ENCODE assay signal across 17 mouse cellular contexts in the genomic region with DNA sequence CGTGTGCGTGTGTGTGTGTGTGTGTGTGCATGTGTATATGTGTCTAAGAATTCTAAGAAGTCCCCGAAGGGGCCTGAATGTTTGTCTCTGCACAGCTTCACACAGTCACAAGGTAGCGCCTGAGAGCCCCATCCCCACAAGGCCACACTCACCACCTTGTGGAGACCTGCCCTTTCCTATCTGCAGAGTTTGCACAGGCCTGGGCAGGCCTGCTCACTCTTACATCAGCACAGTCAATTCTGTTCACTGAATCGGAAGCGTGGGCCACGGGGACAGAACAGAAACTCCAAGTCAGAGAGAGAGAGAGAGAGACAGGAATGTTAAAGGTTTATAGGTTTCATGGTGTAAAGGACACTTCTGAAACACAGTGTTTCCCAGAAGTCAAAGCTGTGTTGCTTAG. TPM values are rescaled to one million over a fixed set of nuclear protein-coding genes. Genes with fewer than 3 reads are reported as not detected.
DNase-seq lines count a peak whose midpoint lies in the region; ATAC-seq and TF ChIP-seq lines count a peak whose summit lies in the region.
"Had no signal": no experiment of that assay in that cellular context is flagged by ENCODE, and none has a peak within 500 bp of the region (broad histone marks: within the 10 kb centered on the region; RNA-seq: fewer than 3 reads in every experiment).

No protein-coding gene starts in this region.

- H3K4me3 ChIP-seq in limb, embryonic 11.5 days (ENCODE audit: low read depth, low read length): no peak overlapping the region
- no peak overlapping the region for H3K4me3 ChIP-seq in limb, embryonic 10.5 days
- no peak overlapping the region for H3K4me3 ChIP-seq in embryonic facial prominence, embryonic 11.5 days (ENCODE audit: low read depth, low read length)
- no peak overlapping the region for H3K4me3 ChIP-seq in limb, embryonic 13.5 days
- no peak overlapping the region for H3K4me3 ChIP-seq in stomach, postnatal 0 days (ENCODE audit: low read depth, low read length)
- H3K4me3 ChIP-seq: heart, embryonic 15.5 days; midbrain, embryonic 12.5 days; neural tube, embryonic 12.5 days had no signal

- no peak overlapping the region for H3K27ac ChIP-seq in limb, embryonic 11.5 days (replicated peaks; ENCODE audit: low read depth, low read length)
- H3K27ac ChIP-seq in limb, embryonic 10.5 days: no peak overlapping the region
- H3K27ac ChIP-seq in embryonic facial prominence, embryonic 11.5 days (replicated peaks; ENCODE audit: low read depth, low read length): no peak overlapping the region
- H3K27ac ChIP-seq in limb, embryonic 13.5 days: no peak overlapping the region
- peak overlapping the region; percentile 67 for H3K27ac ChIP-seq in stomach, postnatal 0 days (replicated peaks)
- H3K27ac ChIP-seq: heart, embryonic 15.5 days; midbrain, embryonic 12.5 days; neural tube, embryonic 12.5 days had no signal

- TF ChIP-seq CTCF in stomach, postnatal 0 days (IDR thresholded peaks at IDR 0.05; ENCODE audit: low read depth): peak; percentile 42

- no peak for TF ChIP-seq EP300 in stomach, postnatal 0 days (optimal IDR thresholded peaks at IDR 0.05)

- no peaks in the 10 kb centered on the region for H3K9me3 ChIP-seq in limb, embryonic 11.5 days (ENCODE audit: control insufficient read depth, low read length)
- no peaks in the 10 kb centered on the region for H3K9me3 ChIP-seq in limb, embryonic 10.5 days (replicated peaks)
- no peaks in the 10 kb centered on the region for H3K9me3 ChIP-seq in embryonic facial prominence, embryonic 11.5 days (replicated peaks; ENCODE audit: control insufficient read depth, low read length)
- H3K9me3 ChIP-seq in limb, embryonic 13.5 days: no peaks in the 10 kb centered on the region
- H3K9me3 ChIP-seq in stomach, postnatal 0 days (ENCODE audit: control insufficient read depth, low read length): no peaks in the 10 kb centered on the region
- H3K9me3 ChIP-seq: heart, embryonic 15.5 days; midbrain, embryonic 12.5 days; neural tube, embryonic 12.5 days had no signal

- peak; percentile 27 for DNase-seq in limb, embryonic 11.5 days (ENCODE audit: low spot score)
- no peak for DNase-seq in limb, embryonic 10.5 days (ENCODE audit: low spot score)
- peak; percentile 27 for DNase-seq in embryonic facial prominence, embryonic 11.5 days (ENCODE audit: low spot score)
- peak; percentile 44 for DNase-seq in stomach, postnatal 0 days (ENCODE audit: low spot score)
- DNase-seq in c-Kit-positive CD71-positive TER-119-positive erythroid progenitor cells, embryonic 14.5 days (ENCODE audit: low spot score): no peak
- DNase-seq in heart, adult 9 months (ENCODE audit: low spot score in 2 of 2): no peak
- DNase-seq: adrenal gland, adult 8-10 months; cerebellum, postnatal 36 days; gastrocnemius, postnatal 14 days; right cerebral cortex, adult 18-20 months had no signal

- no peaks in the 10 kb centered on the region for H3K27me3 ChIP-seq in limb, embryonic 11.5 days (ENCODE audit: control insufficient read depth, insufficient read depth, low read length)
- no peaks in the 10 kb centered on the region for H3K27me3 ChIP-seq in limb, embryonic 10.5 days (ENCODE audit: low read depth, poor library complexity, severe bottlenecking)
- no peaks in the 10 kb centered on the region for H3K27me3 ChIP-seq in embryonic facial prominence, embryonic 11.5 days (ENCODE audit: control insufficient read depth, insufficient read depth, low read length)
- H3K27me3 ChIP-seq in limb, embryonic 13.5 days: no peaks in the 10 kb centered on the region
- H3K27me3 ChIP-seq in stomach, postnatal 0 days (ENCODE audit: control insufficient read depth, insufficient read depth, low read length): no peaks in the 10 kb centered on the region
- H3K27me3 ChIP-seq: heart, embryonic 15.5 days; midbrain, embryonic 12.5 days; neural tube, embryonic 12.5 days; Patski had no signal

- WGBS in limb, embryonic 11.5 days: 78% methylated on average over 7 of the region's 7 CpGs
- WGBS in limb, embryonic 10.5 days: 77% methylated on average over 7 of the region's 7 CpGs
- 78% methylated on average over 7 of the region's 7 CpGs for WGBS in embryonic facial prominence, embryonic 11.5 days
- WGBS in limb, embryonic 13.5 days: 80% methylated on average over 7 of the region's 7 CpGs
- 57% methylated on average over 7 of the region's 7 CpGs for WGBS in stomach, postnatal 0 days

- no peak; the same call in 1 of the 2 replicates for ATAC-seq in limb, embryonic 11.5 days (ENCODE audit: insufficient number of reproducible peaks, low FRiP score, low TSS enrichment, low read depth)
- ATAC-seq in embryonic facial prominence, embryonic 11.5 days (replicated peaks; ENCODE audit: insufficient number of reproducible peaks, low FRiP score, low TSS enrichment, low read depth): peak; percentile 65; the same call in 1 of the 2 replicates
- ATAC-seq in limb, embryonic 13.5 days (ENCODE audit: low FRiP score, low read depth): peak; percentile 57; the same call in 1 of the 2 replicates
- peak; percentile 91 for ATAC-seq in stomach, postnatal 0 days (ENCODE audit: low FRiP score, low TSS enrichment)
- ATAC-seq: CD4-positive, CD25-positive, alpha-beta regulatory T cell, adult 4 months; lung, postnatal 0 days had no signal

- no peak overlapping the region for H3K4me2 ChIP-seq in limb, embryonic 11.5 days (ENCODE audit: low read depth, severe bottlenecking)
- no peak overlapping the region for H3K4me2 ChIP-seq in embryonic facial prominence, embryonic 11.5 days (ENCODE audit: low read depth, low read length)
- H3K4me2 ChIP-seq in limb, embryonic 13.5 days (replicated peaks): no peak overlapping the region
- no peak overlapping the region for H3K4me2 ChIP-seq in stomach, postnatal 0 days (replicated peaks; ENCODE audit: low read depth)
- H3K4me2 ChIP-seq: heart, embryonic 15.5 days; midbrain, embryonic 12.5 days; neural tube, embryonic 12.5 days had no signal

- H3K4me1 ChIP-seq in limb, embryonic 11.5 days (ENCODE audit: control insufficient read depth, insufficient read depth, low read length): no peaks in the 10 kb centered on the region
- H3K4me1 ChIP-seq in limb, embryonic 10.5 days: no peaks in the 10 kb centered on the region
- no peaks in the 10 kb centered on the region for H3K4me1 ChIP-seq in embryonic facial prominence, embryonic 11.5 days (ENCODE audit: control insufficient read depth, insufficient read depth, low read length)
- no peaks in the 10 kb centered on the region for H3K4me1 ChIP-seq in limb, embryonic 13.5 days
- no peaks in the 10 kb centered on the region for H3K4me1 ChIP-seq in stomach, postnatal 0 days (replicated peaks; ENCODE audit: control insufficient read depth, insufficient read depth)
- H3K4me1 ChIP-seq: heart, embryonic 15.5 days; midbrain, embryonic 12.5 days; neural tube, embryonic 12.5 days had no signal

- no peaks in the 10 kb centered on the region for H3K36me3 ChIP-seq in limb, embryonic 11.5 days (ENCODE audit: control insufficient read depth, insufficient read depth, low read length)
- no peaks in the 10 kb centered on the region for H3K36me3 ChIP-seq in limb, embryonic 10.5 days
- H3K36me3 ChIP-seq in embryonic facial prominence, embryonic 11.5 days (replicated peaks; ENCODE audit: control insufficient read depth, insufficient read depth, low read depth, low read length): no peaks in the 10 kb centered on the region
- no peaks in the 10 kb centered on the region for H3K36me3 ChIP-seq in limb, embryonic 13.5 days
- H3K36me3 ChIP-seq in stomach, postnatal 0 days (ENCODE audit: control insufficient read depth, insufficient read depth, low read length): no peaks in the 10 kb centered on the region
- H3K36me3 ChIP-seq: heart, embryonic 15.5 days; midbrain, embryonic 12.5 days; neural tube, embryonic 12.5 days had no signal

- no peak overlapping the region for H3K9ac ChIP-seq in limb, embryonic 11.5 days (ENCODE audit: low read length)
- H3K9ac ChIP-seq in embryonic facial prominence, embryonic 11.5 days (replicated peaks; ENCODE audit: low read length): no peak overlapping the region
- H3K9ac ChIP-seq in limb, embryonic 13.5 days: no peak overlapping the region
- H3K9ac ChIP-seq in stomach, postnatal 0 days (ENCODE audit: low read length): no peak overlapping the region
- H3K9ac ChIP-seq: heart, embryonic 15.5 days; midbrain, embryonic 12.5 days; neural tube, embryonic 12.5 days had no signal

RNA-seq across cellular contexts. Expression of a gene that starts 20.9 kb away (rescaled TPM):
- polyA plus RNA-seq in limb, embryonic 11.5 days (2014; fragmentation: Nextera tagmentation; extraction: Ambion mirVana): 11.0 and 11.6 TPM in 2 replicates
- polyA plus RNA-seq in limb, embryonic 10.5 days (2016; fragmentation: Nextera tagmentation; extraction: Ambion mirVana): 5.6 and 10.6 TPM in 2 replicates
- polyA plus RNA-seq in embryonic facial prominence, embryonic 11.5 days (2014; fragmentation: Nextera tagmentation; extraction: Ambion mirVana): 11.4 and 11.9 TPM in 2 replicates
- 17.9 and 18.9 TPM in 2 replicates for polyA plus RNA-seq in limb, embryonic 13.5 days (2015; fragmentation: Nextera tagmentation; extraction: Ambion mirVana)
- 24.0 and 26.1 TPM in 2 replicates for polyA plus RNA-seq in stomach, postnatal 0 days (2015; fragmentation: Nextera tagmentation; extraction: Ambion mirVana)

RNA-seq across cellular contexts. Expression of a gene that starts 34.6 kb away (rescaled TPM):
- polyA plus RNA-seq in limb, embryonic 11.5 days (2014; fragmentation: Nextera tagmentation; extraction: Ambion mirVana): 1.4 and 1.9 TPM in 2 replicates
- polyA plus RNA-seq in limb, embryonic 10.5 days (2016; fragmentation: Nextera tagmentation; extraction: Ambion mirVana): 1.3 and 1.7 TPM in 2 replicates
- polyA plus RNA-seq in embryonic facial prominence, embryonic 11.5 days (2014; fragmentation: Nextera tagmentation; extraction: Ambion mirVana): 3.1 TPM in 2 replicates
- 3.2 and 3.5 TPM in 2 replicates for polyA plus RNA-seq in limb, embryonic 13.5 days (2015; fragmentation: Nextera tagmentation; extraction: Ambion mirVana)
- 2.2 and 2.4 TPM in 2 replicates for polyA plus RNA-seq in stomach, postnatal 0 days (2015; fragmentation: Nextera tagmentation; extraction: Ambion mirVana)
- polyA plus RNA-seq: Patski had no signal

Comparison
In these comparisons a context has a peak if more than half of its experiments do, and no peak if none do; other contexts are left out.
1. DNase-seq: peak in limb, embryonic 11.5 days (single experiment), embryonic facial prominence, embryonic 11.5 days (single experiment) and stomach, postnatal 0 days (single experiment); none in limb, embryonic 10.5 days (single experiment), c-Kit-positive CD71-positive TER-119-positive erythroid progenitor cells, embryonic 14.5 days (single experiment) and heart, adult 9 months (0 of 2).